Mouse (Mus musculus): ENCODE data around the gene Iqgap3. TPM values are rescaled to one million over a fixed set of nuclear protein-coding genes. Genes with fewer than 3 reads are reported as not detected.

The Iqgap3 gene
- polyA plus RNA-seq, 1 experiment from 2014 or later: 26.8 TPM

GRCm38 (mm10) chr3:88102196-88102595, 20.4 kb downstream of the Iqgap3 start:
- H3K9me3 ChIP-seq (ENCODE audit: control insufficient read depth, low read length): no peaks in the 10 kb centered on the region
- H3K27ac ChIP-seq (ENCODE audit: low read depth, low read length): no peak overlapping the region
- H3K27me3 ChIP-seq (ENCODE audit: control insufficient read depth, insufficient read depth, low read length): no peaks in the 10 kb centered on the region
- no peak overlapping the region for H3K4me3 ChIP-seq (ENCODE audit: low read depth, low read length)
- no peak for DNase-seq (ENCODE audit: low spot score)
- no peak for ATAC-seq (replicated peaks; ENCODE audit: low FRiP score)
- 94% methylated on average over 6 of the region's 6 CpGs for WGBS
- peaks cover 9% of the 10 kb centered on the region; the same call in 1 of the 2 replicates for H3K36me3 ChIP-seq (ENCODE audit: control insufficient read depth, insufficient read depth, low read length)
- no peak overlapping the region for H3K9ac ChIP-seq (ENCODE audit: low read length)
- H3K4me1 ChIP-seq (replicated peaks; ENCODE audit: control insufficient read depth, insufficient read depth, low read length): no peaks in the 10 kb centered on the region
- no peak overlapping the region for H3K4me2 ChIP-seq (ENCODE audit: low read depth, low read length, severe bottlenecking)

- Histone ChIP-seq H3K27ac (ENCODE audit: low read depth, low read length) (no peak overlapping the region), H3K36me3 (ENCODE audit: control insufficient read depth, insufficient read depth, low read length) (peaks cover 6% of the 10 kb centered on the region; the same call in 1 of the 2 replicates), H3K9ac (ENCODE audit: low read length) (no peak overlapping the region), H3K27me3 (ENCODE audit: control insufficient read depth, insufficient read depth, low read length) (no peaks in the 10 kb centered on the region), H3K4me2 (ENCODE audit: low read depth, low read length, severe bottlenecking) (no peak overlapping the region), H3K4me1 (replicated peaks; ENCODE audit: control insufficient read depth, insufficient read depth, low read length) (no peaks in the 10 kb centered on the region), H3K4me3 (ENCODE audit: low read depth, low read length) (no peak overlapping the region), H3K9me3 (ENCODE audit: control insufficient read depth, low read length) (no peaks in the 10 kb centered on the region)
- no peak for DNase-seq (ENCODE audit: low spot score)
- ATAC-seq (replicated peaks; ENCODE audit: low FRiP score): no peak
- 87% methylated on average over 6 of the region's 6 CpGs for WGBS
Observed at GRCm38 (mm10) chr3:88102611-88103010, 20.8 kb downstream of the Iqgap3 start.

GRCm38 (mm10) chr3:88106126-88106525, 24.4 kb downstream of the Iqgap3 start:
- Histone ChIP-seq H3K9ac (ENCODE audit: low read length) (no peak overlapping the region), H3K36me3 (ENCODE audit: control insufficient read depth, insufficient read depth, low read length) (peaks cover 6% of the 10 kb centered on the region; the same call in 1 of the 2 replicates), H3K4me1 (replicated peaks; ENCODE audit: control insufficient read depth, insufficient read depth, low read length) (no peaks in the 10 kb centered on the region), H3K4me3 (ENCODE audit: low read depth, low read length) (no peak overlapping the region), H3K4me2 (ENCODE audit: low read depth, low read length, severe bottlenecking) (no peak overlapping the region), H3K27ac (ENCODE audit: low read depth, low read length) (no peak overlapping the region), H3K9me3 (ENCODE audit: control insufficient read depth, low read length) (no peaks in the 10 kb centered on the region), H3K27me3 (ENCODE audit: control insufficient read depth, insufficient read depth, low read length) (no peaks in the 10 kb centered on the region)
- 80% methylated on average over 4 of the region's 4 CpGs for WGBS
- no peak for DNase-seq (ENCODE audit: low spot score)
- ATAC-seq (replicated peaks; ENCODE audit: low FRiP score): no peak

- 90% methylated on average over 6 of the region's 6 CpGs for WGBS
- no peak overlapping the region for H3K27ac ChIP-seq (ENCODE audit: low read depth, low read length)
- ATAC-seq (replicated peaks; ENCODE audit: low FRiP score) (no peak), DNase-seq (ENCODE audit: low spot score) (no peak)
- H3K4me2 ChIP-seq (ENCODE audit: low read depth, low read length, severe bottlenecking): no peak overlapping the region
- H3K9me3 ChIP-seq (ENCODE audit: control insufficient read depth, low read length): no peaks in the 10 kb centered on the region
- H3K9ac ChIP-seq (ENCODE audit: low read length): no peak overlapping the region
- H3K27me3 ChIP-seq (ENCODE audit: control insufficient read depth, insufficient read depth, low read length): no peaks in the 10 kb centered on the region
- no peaks in the 10 kb centered on the region for H3K4me1 ChIP-seq (replicated peaks; ENCODE audit: control insufficient read depth, insufficient read depth, low read length)
- peaks cover 7% of the 10 kb centered on the region; the same call in 1 of the 2 replicates for H3K36me3 ChIP-seq (ENCODE audit: control insufficient read depth, insufficient read depth, low read length)
- no peak overlapping the region for H3K4me3 ChIP-seq (ENCODE audit: low read depth, low read length)
Observed at GRCm38 (mm10) chr3:88109126-88109525, 27.4 kb downstream of the Iqgap3 start.

- no peaks in the 10 kb centered on the region for H3K9me3 ChIP-seq (ENCODE audit: control insufficient read depth, low read length)
- H3K9ac ChIP-seq (ENCODE audit: low read length): no peak overlapping the region
- H3K36me3 ChIP-seq (ENCODE audit: control insufficient read depth, insufficient read depth, low read length): peaks cover 10% of the 10 kb centered on the region; the same call in 1 of the 2 replicates
- H3K4me2 ChIP-seq (ENCODE audit: low read depth, low read length, severe bottlenecking): no peak overlapping the region
- no peak for ATAC-seq (replicated peaks; ENCODE audit: low FRiP score)
- H3K4me1 ChIP-seq (replicated peaks; ENCODE audit: control insufficient read depth, insufficient read depth, low read length): no peaks in the 10 kb centered on the region
- H3K4me3 ChIP-seq (ENCODE audit: low read depth, low read length): no peak overlapping the region
- no peak for DNase-seq (ENCODE audit: low spot score)
- no peaks in the 10 kb centered on the region for H3K27me3 ChIP-seq (ENCODE audit: control insufficient read depth, insufficient read depth, low read length)
- no peak overlapping the region for H3K27ac ChIP-seq (ENCODE audit: low read depth, low read length)
- 97% methylated on average over 12 of the region's 12 CpGs for WGBS
Observed at GRCm38 (mm10) chr3:88114396-88114795, 32.6 kb downstream of the Iqgap3 start.

GRCm38 (mm10) chr3:88120117-88120651, 38.4 kb downstream of the Iqgap3 start:
- no peak overlapping the region for H3K27ac ChIP-seq (ENCODE audit: low read depth, low read length)
- 91% methylated on average over 19 of the region's 19 CpGs for WGBS
- no peaks in the 10 kb centered on the region for H3K9me3 ChIP-seq (ENCODE audit: control insufficient read depth, low read length)
- no peaks in the 10 kb centered on the region for H3K4me1 ChIP-seq (replicated peaks; ENCODE audit: control insufficient read depth, insufficient read depth, low read length)
- H3K27me3 ChIP-seq (ENCODE audit: control insufficient read depth, insufficient read depth, low read length): no peaks in the 10 kb centered on the region
- no peak overlapping the region for H3K4me3 ChIP-seq (ENCODE audit: low read depth, low read length)
- no peak for DNase-seq (ENCODE audit: low spot score)
- no peak for ATAC-seq (replicated peaks; ENCODE audit: low FRiP score)
- no peak overlapping the region for H3K9ac ChIP-seq (ENCODE audit: low read length)
- H3K36me3 ChIP-seq (ENCODE audit: control insufficient read depth, insufficient read depth, low read length): peaks cover 7% of the 10 kb centered on the region; the same call in 1 of the 2 replicates
- H3K4me2 ChIP-seq (ENCODE audit: low read depth, low read length, severe bottlenecking): no peak overlapping the region

- Histone ChIP-seq H3K9ac (ENCODE audit: low read length) (no peak overlapping the region), H3K36me3 (ENCODE audit: control insufficient read depth, insufficient read depth, low read length) (peaks cover 4% of the 10 kb centered on the region; the same call in 1 of the 2 replicates), H3K4me1 (replicated peaks; ENCODE audit: control insufficient read depth, insufficient read depth, low read length) (no peaks in the 10 kb centered on the region), H3K9me3 (ENCODE audit: control insufficient read depth, low read length) (no peaks in the 10 kb centered on the region), H3K4me2 (ENCODE audit: low read depth, low read length, severe bottlenecking) (no peak overlapping the region), H3K4me3 (ENCODE audit: low read depth, low read length) (no peak overlapping the region), H3K27me3 (ENCODE audit: control insufficient read depth, insufficient read depth, low read length) (no peaks in the 10 kb centered on the region), H3K27ac (ENCODE audit: low read depth, low read length) (no peak overlapping the region)
- ATAC-seq (replicated peaks; ENCODE audit: low FRiP score) (no peak), DNase-seq (ENCODE audit: low spot score) (no peak)
- 85% methylated on average over 14 of the region's 14 CpGs for WGBS
Observed at GRCm38 (mm10) chr3:88121164-88122131, 39.7 kb downstream of the Iqgap3 start.

GRCm38 (mm10) chr3:88125195-88125594, 43.4 kb downstream of the Iqgap3 start:
- Histone ChIP-seq H3K36me3 (ENCODE audit: control insufficient read depth, insufficient read depth, low read length) (no peaks in the 10 kb centered on the region), H3K4me2 (ENCODE audit: low read depth, low read length, severe bottlenecking) (no peak overlapping the region), H3K27ac (ENCODE audit: low read depth, low read length) (no peak overlapping the region), H3K27me3 (ENCODE audit: control insufficient read depth, insufficient read depth, low read length) (no peaks in the 10 kb centered on the region), H3K9me3 (ENCODE audit: control insufficient read depth, low read length) (no peaks in the 10 kb centered on the region), H3K4me3 (ENCODE audit: low read depth, low read length) (no peak overlapping the region), H3K4me1 (replicated peaks; ENCODE audit: control insufficient read depth, insufficient read depth, low read length) (no peaks in the 10 kb centered on the region), H3K9ac (ENCODE audit: low read length) (no peak overlapping the region)
- ATAC-seq (replicated peaks; ENCODE audit: low FRiP score): no peak
- 73% methylated on average over 4 of the region's 4 CpGs for WGBS
- DNase-seq (ENCODE audit: low spot score): no peak
